Mouse (Mus musculus) heart, adult 2 months (tissue): ENCODE results near the gene Brd3os. TPM values are rescaled to one million over a fixed set of nuclear protein-coding genes. Genes with fewer than 3 reads are reported as not detected.

Experiments used
- DNase-seq, 2 experiments: peaks; one replicate each; pipeline ENCODE4 v3.0.0; 2021
- H3K27ac ChIP-seq: fragments of 200-600 bp; 2 replicates; pipeline ENCODE4 v1.8.1; 2022
- H3K27me3 ChIP-seq: fragments of 200-500 bp; 2 replicates; pipeline ENCODE4 v1.6.1; 2012; ENCODE audit warnings: mild to moderate bottlenecking, low read length, inconsistent platforms, mixed read lengths; ENCODE audit not compliant: control insufficient read depth, insufficient read depth
- H3K36me3 ChIP-seq: fragments of 200-500 bp; 2 replicates; pipeline ENCODE4 v1.6.1; 2012; ENCODE audit warnings: low read length, inconsistent platforms; ENCODE audit not compliant: control insufficient read depth, insufficient read depth
- H3K4me1 ChIP-seq: fragments of 200-500 bp; 2 replicates; pipeline ENCODE4 v1.6.1; 2011; ENCODE audit warnings: low read length; ENCODE audit not compliant: control insufficient read depth, insufficient read depth
- H3K4me3 ChIP-seq: fragments of 200-600 bp; 2 replicates; pipeline ENCODE4 v1.8.1; 2022
- H3K79me2 ChIP-seq: fragments of 200-500 bp; replicated peaks from 2 replicates; pipeline ENCODE4 v1.6.1; 2012; ENCODE audit warnings: mild to moderate bottlenecking, inconsistent platforms, low read length, moderate library complexity, mixed read lengths; ENCODE audit not compliant: control insufficient read depth, insufficient read depth
- H3K9ac ChIP-seq: fragments of 200-500 bp; 2 replicates; pipeline ENCODE4 v1.6.1; 2012; ENCODE audit warnings: low read depth, mild to moderate bottlenecking, control low read depth, inconsistent platforms, low read length, mixed read lengths
- CTCF ChIP-seq: fragments of 200-600 bp; IDR thresholded peaks from 2 replicates; pipeline ENCODE4 v1.8.1; 2022; ENCODE audit warnings: antibody characterized with exemption, mild to moderate bottlenecking, moderate library complexity
- EP300 ChIP-seq: fragments of 200-500 bp; IDR thresholded peaks from 2 replicates; pipeline ENCODE4 v1.6.1; 2011; ENCODE audit warnings: low read depth, low read length, control low read depth; ENCODE audit not compliant: insufficient read depth
- POLR2A ChIP-seq: fragments of 200-500 bp; IDR thresholded peaks from 2 replicates; pipeline ENCODE4 v1.6.1; 2011; ENCODE audit warnings: mild to moderate bottlenecking, low read depth, low read length, control low read depth; ENCODE audit not compliant: insufficient read depth
- WGBS: fragments of 180-500 bp; shearing (Covaris S2); methylation state at CpG from one replicate; pipeline ENCODE4 v1.1.7; 2018; 5-methylcytosine and 5-hydroxymethylcytosine counted together
- intact Hi-C: fragments of 180-260 bp; cut with DNase I; formaldehyde crosslinking; loops from one replicate; pipeline ENCODE4 v1.15.1; 2025
- long read RNA-seq: library from polyadenylated mRNA; stranded (forward); transcript quantifications from one replicate; pipeline ENCODE4 v2.0.0, GENCODE M21; 2021
- polyA plus RNA-seq: library from polyadenylated mRNA; depleted of rRNA; stranded (reverse); fragments of >200 nt; gene quantifications from 2 replicates; pipeline ENCODE4 v1.2.3, GENCODE M21; 2012; rRNA removed
- total RNA-seq, 2 experiments: library from RNA; stranded (reverse); gene quantifications; 2 replicates each; pipeline ENCODE4 v1.2.3; 2021

Gene Brd3os
- total RNA-seq: under 1 TPM; 0.65 to 0.98 TPM
- polyA plus RNA-seq: 3.9 TPM in 2 replicates
- long read RNA-seq, partial matches to known transcripts: 0 of 4 reads
- long read RNA-seq, other reads (novel, unspliced or antisense): 3 of 4 reads

DNA sequence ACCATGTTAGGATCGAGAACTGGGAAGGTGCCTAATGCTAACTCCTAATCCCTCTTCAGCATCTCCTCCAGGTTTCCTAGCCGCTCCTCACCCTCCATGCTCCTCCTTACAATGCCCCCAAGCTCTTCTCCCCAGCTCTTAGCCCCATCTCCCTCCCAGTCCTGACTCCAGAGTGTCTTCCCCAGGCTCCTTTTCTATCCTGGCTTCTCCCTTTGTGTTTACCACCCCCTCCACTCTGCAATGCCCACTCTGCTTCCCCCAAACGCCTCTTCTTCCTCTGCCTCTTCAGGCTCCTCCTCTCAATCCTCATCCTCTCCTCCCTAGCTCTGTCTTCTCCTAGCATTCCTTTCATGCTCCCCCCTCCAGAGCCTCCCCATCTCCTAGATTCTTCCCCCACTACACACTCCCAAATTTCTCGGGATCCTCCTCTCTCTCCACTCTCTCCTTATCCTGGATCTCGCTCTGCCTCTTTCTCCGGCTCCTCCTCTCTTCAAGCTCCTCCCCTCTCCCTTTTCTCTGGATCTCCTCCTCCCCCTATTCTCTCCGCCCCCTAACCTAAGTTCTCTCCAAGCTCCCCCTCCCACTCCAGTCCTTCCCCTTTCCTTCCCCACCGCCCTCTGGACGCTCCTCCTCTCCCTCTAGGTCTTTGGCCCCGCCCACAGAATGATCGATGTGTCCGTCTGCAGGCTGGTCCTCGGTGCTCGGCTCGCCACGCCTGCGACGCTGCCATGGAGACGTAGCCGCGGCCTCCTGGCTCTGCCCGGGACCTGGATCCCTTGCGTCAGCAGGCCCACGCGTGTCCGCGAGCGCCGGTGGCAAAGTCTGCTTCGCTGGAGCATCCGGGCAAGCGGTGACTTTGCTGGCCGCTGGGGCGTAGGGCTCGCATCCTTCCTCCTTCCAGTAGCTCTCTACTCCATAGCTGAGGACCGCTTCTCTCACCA is at the start of gene Brd3os:
Brd3os (plus strand) TSS at position 558 of the 941 bp plus-strand sequence.
- peak within 1 kb of the TSS; percentile 57 for H3K9ac ChIP-seq
- intact Hi-C loops: no loop called here
- 2% methylated on average over 36 of the region's 36 CpGs for WGBS
- H3K27me3 ChIP-seq: no peaks in the 10 kb centered on the region
- peak within 1 kb of the TSS; percentile 78 for H3K4me3 ChIP-seq
- 0 out of 2 replicates have a peak, but pooled peaks have one; percentile 4 for TF ChIP-seq CTCF
- 0 out of 2 replicates have a peak, but pooled peaks have one; percentile 38 for TF ChIP-seq EP300
- TF ChIP-seq POLR2A: no peak
- no peaks in the 10 kb centered on the region for H3K4me1 ChIP-seq
- H3K36me3 ChIP-seq: no peaks in the 10 kb centered on the region
- H3K79me2 ChIP-seq: no peaks in the 10 kb centered on the region
- H3K27ac ChIP-seq: peak within 1 kb of the TSS; percentile 56
- DNase-seq: peak; percentile 92 to 93

DNA sequence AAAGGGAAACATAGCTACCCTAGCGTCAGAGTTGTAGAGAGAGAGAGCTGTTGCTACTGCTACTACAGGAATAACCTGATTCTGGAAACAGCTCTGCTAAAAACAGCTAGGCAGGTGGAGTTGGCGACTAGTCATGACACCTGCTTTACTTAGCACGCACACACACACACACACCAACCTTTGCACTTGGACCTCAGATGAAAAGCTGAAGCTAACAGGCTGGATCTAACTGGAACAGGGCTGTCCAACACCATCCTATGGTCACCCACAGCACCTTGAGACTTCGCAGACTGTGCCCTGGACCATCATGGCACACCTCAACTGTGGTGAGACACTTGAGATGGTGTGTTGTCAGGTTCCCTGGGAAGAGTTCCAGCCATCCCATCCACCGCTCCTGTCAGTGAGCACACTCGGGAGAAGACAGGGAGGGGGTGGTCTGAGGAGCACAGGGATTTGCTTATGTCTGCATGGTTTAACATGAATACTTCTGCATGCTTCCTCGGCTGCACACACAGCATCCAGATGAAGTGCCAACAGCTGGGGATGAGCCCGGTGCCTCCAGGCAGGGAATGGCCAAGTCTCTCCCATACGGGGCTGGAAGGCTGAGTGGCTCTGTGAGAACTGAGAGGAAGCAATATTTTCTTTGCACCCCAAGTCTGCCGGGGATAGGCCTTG is 47.8 kb upstream of the Brd3os start:
- H3K4me1 ChIP-seq: 0 out of 2 replicates have a peak, but pooled peaks cover 1% of the 10 kb centered on the region
- no peaks in the 10 kb centered on the region for H3K27me3 ChIP-seq
- H3K4me3 ChIP-seq: no peak overlapping the region
- no peak for DNase-seq
- WGBS: 73% methylated on average over 10 of the region's 10 CpGs
- no peaks in the 10 kb centered on the region for H3K79me2 ChIP-seq
- H3K36me3 ChIP-seq: no peaks in the 10 kb centered on the region
- H3K27ac ChIP-seq: no peak overlapping the region
- H3K9ac ChIP-seq: no peak overlapping the region
- TF ChIP-seq CTCF: no peak
- TF ChIP-seq POLR2A: no peak
- TF ChIP-seq EP300: no peak
- intact Hi-C loops: no loop called here

- H3K4me3 ChIP-seq: no peak overlapping the region
- no peak overlapping the region for H3K9ac ChIP-seq
- H3K79me2 ChIP-seq: no peaks in the 10 kb centered on the region
- H3K36me3 ChIP-seq: no peaks in the 10 kb centered on the region
- H3K27ac ChIP-seq: no peak overlapping the region
- no peaks in the 10 kb centered on the region for H3K4me1 ChIP-seq
- DNase-seq: no peak
- intact Hi-C loops: no loop called here
- TF ChIP-seq POLR2A: no peak
- no peak for TF ChIP-seq EP300
- no peak for TF ChIP-seq CTCF
- 79% methylated on average over 17 of the region's 17 CpGs for WGBS
- H3K27me3 ChIP-seq: no peaks in the 10 kb centered on the region
Observed at GRCm38 (mm10) chr2:27396656-27397440, 45.3 kb upstream of the Brd3os start.

DNA sequence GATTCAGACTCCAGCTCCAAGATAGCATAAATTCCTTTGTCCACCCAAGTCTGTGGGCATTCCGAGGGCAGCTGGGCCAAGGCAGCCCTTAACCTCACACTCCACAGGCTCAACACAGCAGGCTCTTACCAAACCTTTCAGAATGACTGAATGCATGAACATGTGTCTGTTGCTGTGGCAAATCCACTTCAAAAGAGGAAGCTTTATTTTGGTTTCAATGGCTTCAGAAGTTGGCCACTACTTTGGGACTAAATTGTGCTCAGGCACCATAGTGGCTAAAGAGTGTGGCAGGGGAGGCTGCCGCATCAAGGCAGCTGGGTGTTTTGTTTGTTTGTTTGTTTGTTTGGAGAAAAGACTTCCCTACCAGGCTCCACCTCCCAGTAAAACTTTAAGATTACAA is 42.0 kb upstream of the Brd3os start:
- DNase-seq: no peak
- intact Hi-C loops: no loop called here
- Histone ChIP-seq H3K79me2 (peaks cover 2% of the 10 kb centered on the region; the same call in 1 of the 2 replicates), H3K27ac (no peak overlapping the region), H3K4me1 (0 out of 2 replicates have a peak, but pooled peaks cover 1% of the 10 kb centered on the region), H3K36me3 (no peaks in the 10 kb centered on the region), H3K27me3 (no peaks in the 10 kb centered on the region), H3K4me3 (no peak overlapping the region), H3K9ac (no peak overlapping the region)
- 98% methylated on average over 2 of the region's 2 CpGs for WGBS
- TF ChIP-seq POLR2A (no peak), CTCF (no peak), EP300 (no peak)

GRCm38 (mm10) chr2:27401544-27401943 is 40.6 kb upstream of the Brd3os start:
- Histone ChIP-seq H3K9ac (no peak overlapping the region), H3K4me3 (no peak overlapping the region), H3K36me3 (no peaks in the 10 kb centered on the region), H3K4me1 (peaks cover 5% of the 10 kb centered on the region; the same call in 1 of the 2 replicates), H3K27ac (no peak overlapping the region), H3K79me2 (peaks cover 3% of the 10 kb centered on the region; the same call in 1 of the 2 replicates), H3K27me3 (no peaks in the 10 kb centered on the region)
- intact Hi-C loops: no loop called here
- WGBS: 76% methylated on average over 2 of the region's 2 CpGs
- TF ChIP-seq CTCF (no peak), EP300 (no peak), POLR2A (no peak)
- DNase-seq: no peak
